Mouse (Mus musculus) heart, postnatal 0 days (tissue): Measurements from ENCODE around the gene Slc9a9. TPM values are rescaled to one million over a fixed set of nuclear protein-coding genes. Genes with fewer than 3 reads are reported as not detected.

Experiments used
- ATAC-seq: fragments of 200-750 bp; cut with Nextera tagmentation; 2 replicates; pipeline ENCODE4 v1.8.0; 2017; ENCODE audit warnings: low read depth, moderate number of reproducible peaks, moderate library complexity; ENCODE audit not compliant: insufficient read depth
- DNase-seq: peaks from one replicate; pipeline ENCODE4 v3.0.0-alpha.2; 2016; ENCODE audit warnings: low spot score
- H3K27ac ChIP-seq: fragments of 300-500 bp; sonication (generic); 2 replicates; pipeline ENCODE4 v1.5.1; 2014; ENCODE audit warnings: low read depth, mild to moderate bottlenecking
- H3K27me3 ChIP-seq: fragments of 300-500 bp; sonication (generic); 2 replicates; pipeline ENCODE4 v1.6.1; 2014; ENCODE audit warnings: low read length, mixed read lengths; ENCODE audit not compliant: control insufficient read depth, insufficient read depth
- H3K36me3 ChIP-seq: fragments of 300-500 bp; sonication (generic); replicated peaks from 2 replicates; pipeline ENCODE4 v1.6.1; 2014; ENCODE audit warnings: low read length, mixed read lengths; ENCODE audit not compliant: control insufficient read depth, insufficient read depth
- H3K4me1 ChIP-seq: fragments of 300-500 bp; sonication (generic); 2 replicates; pipeline ENCODE4 v1.6.1; 2014; ENCODE audit warnings: antibody characterized with exemption; ENCODE audit not compliant: control insufficient read depth, insufficient read depth
- H3K4me2 ChIP-seq: fragments of 300-500 bp; sonication (generic); 2 replicates; pipeline ENCODE4 v1.6.1; 2014; ENCODE audit warnings: low read depth, mild to moderate bottlenecking, low read length, moderate library complexity
- H3K4me3 ChIP-seq: fragments of 300-500 bp; sonication (generic); 2 replicates; pipeline ENCODE4 v1.5.1; 2014; ENCODE audit warnings: low read depth, low read length
- H3K9ac ChIP-seq: fragments of 300-500 bp; sonication (generic); replicated peaks from 2 replicates; pipeline ENCODE4 v1.6.1; 2014; ENCODE audit warnings: low read depth, low read length, mixed read lengths
- H3K9me3 ChIP-seq: fragments of 300-500 bp; sonication (generic); replicated peaks from 2 replicates; pipeline ENCODE4 v1.6.1; 2016; ENCODE audit warnings: low read length; ENCODE audit not compliant: control insufficient read depth
- CTCF ChIP-seq: IDR thresholded peaks from 2 replicates; pipeline ENCODE4 v1.5.1; 2016; ENCODE audit warnings: antibody characterized with exemption, control low read depth, low read depth
- EP300 ChIP-seq: IDR thresholded peaks from 2 replicates; pipeline ENCODE4 v1.6.1; 2016; ENCODE audit warnings: antibody characterized with exemption, low read depth
- WGBS: fragments of 180-500 bp; shearing (Covaris S2); extraction: QIAGEN DNeasy Blood & Tissue Kit; methylation state at CpG from one replicate; pipeline ENCODE4 v1.1.7; 2014; 5-methylcytosine and 5-hydroxymethylcytosine counted together
- microRNA-seq: library from miRNA; unstranded; fragments of <30 nt; microRNA quantifications from one replicate; pipeline ENCODE4, GENCODE M21; 2016
- polyA plus RNA-seq: library from polyadenylated mRNA; unstranded; fragments of >200 nt; fragmentation: Nextera tagmentation; extraction: Ambion mirVana; gene quantifications from 2 replicates; pipeline ENCODE4 v1.2.1, GENCODE M21; 2015
- total RNA-seq: library from RNA; depleted of rRNA; stranded (reverse); fragments of >200 nt; gene quantifications from 2 replicates; pipeline ENCODE4 v1.2.3, GENCODE M21; 2014; ENCODE audit warnings: low replicate concordance; rRNA removed

Gene Slc9a9
- total and polyA plus RNA-seq, 2 experiments from 2014 or later, result 1.9 to 7.1 TPM

DNA sequence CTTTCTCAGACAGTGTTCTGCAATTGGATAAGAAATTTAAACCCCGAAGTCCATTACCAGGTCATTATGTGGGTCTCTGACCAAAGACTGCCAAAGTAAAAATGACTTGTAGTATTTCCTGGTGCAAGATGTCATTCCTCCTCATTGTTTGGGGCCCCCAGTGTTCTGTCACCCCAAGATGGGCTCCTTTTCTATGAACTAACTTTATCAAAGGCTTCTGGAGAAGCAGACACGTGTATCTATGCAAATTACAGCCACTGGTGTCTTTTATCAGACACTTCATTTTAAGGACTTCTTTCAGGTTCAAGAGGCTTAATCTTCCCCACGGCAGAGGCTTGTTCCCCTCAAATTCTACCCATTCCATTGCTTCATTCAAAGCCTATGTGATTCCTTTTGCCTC lies 593.1 kb downstream of the Slc9a9 start:
- Histone ChIP-seq H3K27ac (no peak overlapping the region), H3K9me3 (no peaks in the 10 kb centered on the region), H3K9ac (no peak overlapping the region), H3K4me3 (no peak overlapping the region), H3K36me3 (no peaks in the 10 kb centered on the region), H3K4me2 (no peak overlapping the region), H3K27me3 (no peaks in the 10 kb centered on the region), H3K4me1 (no peaks in the 10 kb centered on the region)
- TF ChIP-seq EP300, result no peak
- TF ChIP-seq CTCF, result no peak
- no peak for ATAC-seq
- no peak for DNase-seq
- 31% methylated on average over 3 of the region's 3 CpGs for WGBS

DNA sequence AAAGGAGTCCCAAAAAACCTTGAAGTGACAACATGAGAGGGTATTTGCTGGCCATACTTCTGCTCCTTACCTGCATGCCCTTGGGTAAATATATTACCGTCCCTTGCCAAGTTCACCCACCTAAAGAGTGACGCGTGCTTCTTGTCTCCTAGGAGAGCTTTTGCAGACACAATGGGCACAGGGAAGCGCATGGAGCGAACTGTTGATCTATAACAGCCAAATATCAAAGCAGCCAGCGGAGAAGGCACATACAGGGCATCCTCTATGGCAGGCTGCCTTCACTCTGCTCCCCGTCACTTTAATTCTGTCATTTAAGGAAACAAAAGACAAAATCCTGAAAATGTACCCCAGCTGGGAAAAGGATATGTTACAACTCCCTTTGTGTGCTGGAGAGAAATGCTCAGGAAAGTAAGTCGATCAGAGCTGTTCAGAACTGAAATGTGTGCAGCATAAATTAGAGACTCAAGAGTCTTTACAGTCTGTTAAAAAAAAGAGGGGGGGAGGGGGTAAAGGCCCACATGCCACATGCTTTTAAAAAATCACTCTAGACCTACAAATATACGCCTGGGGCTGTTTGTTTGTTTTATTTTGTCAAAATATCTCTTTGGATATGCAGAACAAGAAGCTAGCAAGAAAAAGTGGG lies 594.3 kb downstream of the Slc9a9 start:
- Histone ChIP-seq H3K9ac (no peak overlapping the region), H3K36me3 (no peaks in the 10 kb centered on the region), H3K4me2 (no peak overlapping the region), H3K27ac (no peak overlapping the region), H3K9me3 (no peaks in the 10 kb centered on the region), H3K27me3 (no peaks in the 10 kb centered on the region), H3K4me1 (no peaks in the 10 kb centered on the region), H3K4me3 (no peak overlapping the region)
- ATAC-seq (no peak), DNase-seq (no peak)
- 86% methylated on average over 9 of the region's 9 CpGs for WGBS
- TF ChIP-seq EP300 (no peak), CTCF (no peak)

DNA sequence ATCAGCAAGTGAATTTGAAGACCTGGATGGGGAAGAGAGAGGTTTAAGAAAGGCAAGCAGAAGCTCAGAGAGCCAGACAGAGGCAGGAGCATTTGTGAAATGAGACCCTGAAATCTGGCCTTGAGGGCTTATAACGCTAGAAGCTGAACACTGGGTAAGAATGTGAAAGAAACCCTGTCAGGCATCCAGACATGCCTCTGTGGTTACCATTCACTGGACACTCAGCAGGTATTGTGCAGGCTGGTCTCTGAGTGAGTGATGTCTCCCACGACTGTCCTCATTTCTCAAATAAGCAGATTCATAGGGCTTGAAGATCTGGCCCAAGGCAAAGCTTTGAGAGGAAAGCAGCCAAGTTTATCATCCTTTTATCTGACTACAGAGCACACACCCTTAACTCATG lies 596.5 kb downstream of the Slc9a9 start:
- no peaks in the 10 kb centered on the region for H3K4me1 ChIP-seq
- no peak overlapping the region for H3K4me3 ChIP-seq
- no peaks in the 10 kb centered on the region for H3K27me3 ChIP-seq
- no peak overlapping the region for H3K27ac ChIP-seq
- no peaks in the 10 kb centered on the region for H3K36me3 ChIP-seq
- TF ChIP-seq CTCF (no peak), EP300 (no peak)
- no peak for ATAC-seq
- DNase-seq, result no peak
- WGBS, result 47% methylated on average over 2 of the region's 2 CpGs
- H3K9me3 ChIP-seq, result no peaks in the 10 kb centered on the region
- H3K4me2 ChIP-seq, result no peak overlapping the region
- no peak overlapping the region for H3K9ac ChIP-seq

DNA sequence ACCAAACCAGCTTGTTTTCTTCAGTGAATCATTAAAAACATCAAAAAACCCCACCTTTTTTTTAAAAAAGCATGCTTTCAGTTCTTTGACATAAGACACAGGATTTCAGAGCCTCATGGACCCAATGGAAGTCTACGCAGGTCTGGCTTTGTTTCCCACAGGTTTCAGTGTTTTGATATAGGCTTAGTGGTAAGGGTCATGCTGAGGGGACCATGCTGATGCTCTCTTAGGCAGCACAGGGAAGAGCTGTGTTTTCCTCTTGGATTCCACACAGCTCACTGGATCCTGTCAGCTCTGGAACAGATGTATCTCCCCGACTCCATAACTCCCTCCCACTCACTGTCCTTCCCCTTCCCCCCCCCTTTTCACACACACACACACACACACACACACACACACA lies 597.2 kb downstream of the Slc9a9 start:
- no peaks in the 10 kb centered on the region for H3K36me3 ChIP-seq
- ATAC-seq, result no peak
- no peak for TF ChIP-seq CTCF
- TF ChIP-seq EP300, result no peak
- DNase-seq, result no peak
- H3K9ac ChIP-seq, result no peak overlapping the region
- no peak overlapping the region for H3K4me3 ChIP-seq
- no peaks in the 10 kb centered on the region for H3K4me1 ChIP-seq
- no peaks in the 10 kb centered on the region for H3K27me3 ChIP-seq
- WGBS, result 72% methylated on average over 2 of the region's 2 CpGs
- no peak overlapping the region for H3K27ac ChIP-seq
- H3K4me2 ChIP-seq, result no peak overlapping the region
- no peaks in the 10 kb centered on the region for H3K9me3 ChIP-seq

DNA sequence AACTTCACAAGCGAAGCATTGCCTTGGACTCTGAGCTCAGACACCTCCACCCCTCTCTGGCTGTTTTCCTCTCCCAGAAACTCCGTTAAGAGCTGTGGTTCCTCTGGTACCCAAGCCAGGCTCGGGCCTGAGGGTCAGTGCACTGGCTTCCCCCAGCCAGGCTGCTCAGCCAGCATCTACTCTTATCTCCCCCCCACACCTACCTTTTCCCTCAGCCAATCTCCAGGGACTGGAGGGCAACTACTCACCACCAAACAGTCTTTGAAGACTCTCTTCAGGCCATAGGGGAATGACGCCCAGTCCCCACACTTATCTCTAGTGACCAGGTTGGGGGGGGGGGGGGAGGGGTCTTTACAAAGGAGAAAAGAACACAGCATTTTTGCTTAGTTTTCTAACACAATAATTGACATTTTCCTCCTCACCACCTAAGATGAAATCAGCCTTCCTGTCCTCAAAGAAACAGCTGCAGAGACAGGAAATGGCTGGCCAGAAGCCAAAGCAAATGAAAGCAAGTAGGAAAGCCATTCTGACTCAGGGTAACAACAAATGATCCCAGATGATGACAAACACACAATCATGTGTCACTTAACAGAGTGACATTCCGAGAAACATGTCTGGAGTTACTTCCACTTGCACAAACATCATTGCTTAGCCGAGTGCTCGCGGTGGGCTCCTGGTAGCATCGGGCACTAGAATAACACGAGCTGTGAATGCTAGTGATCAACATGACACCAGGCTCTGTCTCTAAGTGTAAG lies 610.1 kb downstream of the Slc9a9 start:
- Histone ChIP-seq H3K9ac (no peak overlapping the region), H3K4me3 (no peak overlapping the region), H3K36me3 (no peaks in the 10 kb centered on the region), H3K9me3 (no peaks in the 10 kb centered on the region), H3K4me2 (no peak overlapping the region), H3K4me1 (no peaks in the 10 kb centered on the region), H3K27ac (peak overlapping the region; percentile 38; the same call in 1 of the 2 replicates), H3K27me3 (no peaks in the 10 kb centered on the region)
- peak; percentile 30 for ATAC-seq
- no peak for TF ChIP-seq EP300
- no peak for TF ChIP-seq CTCF
- peak; percentile 35 for DNase-seq
- WGBS, result 54% methylated on average over 10 of the region's 10 CpGs

Small RNA genes within 50 kb of the gene (microRNA-seq; reads per million reads assigned to microRNA genes)
- gene Mir7656, result not detected

Other genes with a start within 250 kb of the Slc9a9 start
- 52.0 and 56.4 TPM in 2 replicates for gene 1190002N15Rik, start 131.8 kb upstream of the Slc9a9 start, total RNA-seq
- gene 1190002N15Rik, start 131.8 kb upstream of the Slc9a9 start, polyA plus RNA-seq, result 10.8 and 11.2 TPM in 2 replicates